Mouse (Mus musculus) urinary bladder, postnatal 0 days (tissue): Measurements from ENCODE around the gene Fam170b. TPM values are rescaled to one million over a fixed set of nuclear protein-coding genes. Genes with fewer than 3 reads are reported as not detected.

Experiments
- polyA plus RNA-seq: library from polyadenylated mRNA; unstranded; fragments of >200 nt; fragmentation: Nextera tagmentation; extraction: Ambion mirVana; gene quantifications from 2 replicates; pipeline ENCODE4 v1.2.1, GENCODE M21; 2015

The Fam170b gene
- 0.07 TPM in 1 of 2 replicates, not detected in the other for polyA plus RNA-seq

GRCm38 (mm10) chr14:32833847-32834246 is at the start of gene Fam170b:
Fam170b (plus strand) TSS chr14:32833962.

DNA sequence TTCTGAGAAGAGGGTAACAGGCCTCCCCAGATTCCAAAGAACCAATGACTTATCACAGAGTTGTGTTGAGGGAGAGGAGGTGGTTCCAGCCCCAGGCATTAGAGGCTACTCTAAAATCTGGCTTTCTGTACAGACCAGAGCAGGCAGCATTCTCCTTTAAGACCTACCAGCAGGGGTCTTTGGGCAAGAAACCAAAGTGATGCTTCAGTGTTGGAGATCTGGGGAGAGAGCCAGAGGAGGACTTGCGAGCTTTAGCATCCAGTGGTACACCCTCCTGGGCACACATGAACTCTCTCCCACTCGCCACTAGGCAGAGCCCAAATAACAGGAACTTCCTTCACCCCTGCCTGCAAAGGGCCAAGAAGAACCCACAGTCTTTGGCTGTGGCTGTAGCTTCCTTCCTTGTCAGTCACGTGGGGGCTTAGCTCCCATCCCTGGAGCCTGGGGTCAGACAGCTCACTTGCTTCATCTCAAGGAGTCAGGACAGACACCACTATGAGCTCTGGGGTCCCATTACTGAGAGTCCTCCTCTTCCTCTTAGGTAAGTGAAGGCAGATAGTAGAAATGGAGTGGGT is 48.1 kb upstream of the Fam170b start, which contains the start of gene Tmem273:
Tmem273 (plus strand) TSS at position 408 of the 575 bp plus-strand sequence.

DNA sequence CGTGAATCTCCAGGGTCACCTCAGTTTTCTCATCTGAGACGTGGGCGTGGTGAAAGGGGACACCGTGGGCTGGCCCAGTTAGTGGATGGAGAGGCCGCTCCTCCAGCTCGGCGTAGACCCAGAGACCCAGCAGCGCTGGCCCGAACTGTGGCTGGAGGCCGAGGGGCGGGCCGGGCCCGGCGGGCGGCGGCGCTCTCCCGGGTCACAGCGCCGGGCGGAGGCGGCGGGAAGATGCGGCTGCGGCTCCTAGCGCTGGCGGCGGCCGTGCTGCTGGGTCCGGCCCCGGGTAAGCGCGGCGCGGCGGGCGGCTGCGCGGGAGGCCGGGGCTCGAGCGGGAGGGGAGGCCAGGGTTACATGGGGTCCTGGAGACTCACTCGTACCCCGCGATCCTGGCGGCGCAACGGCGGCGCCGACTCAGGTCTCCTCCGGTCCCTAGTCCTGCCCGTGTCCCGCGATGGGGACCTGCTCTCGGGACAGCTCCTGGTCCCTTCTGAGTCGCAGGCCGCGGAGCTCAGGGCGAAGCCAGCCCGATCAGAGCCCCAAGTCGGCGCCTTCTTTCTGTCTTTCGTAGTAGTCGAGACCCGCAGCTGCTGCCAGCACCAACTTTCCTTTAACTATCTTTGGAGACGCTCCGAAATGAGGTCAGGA is 23.0 kb downstream of the Fam170b start, which contains the start of gene Vstm4:
Vstm4 (plus strand) TSS at position 76 of the 648 bp plus-strand sequence.

Other genes starting within 250 kb of the Fam170b start
- gene Prrxl1, start 234.6 kb upstream of the Fam170b start, polyA plus RNA-seq: 0.08 and 0.10 TPM in 2 replicates
- gene 3425401B19Rik, start 148.7 kb upstream of the Fam170b start, polyA plus RNA-seq: 0.02 TPM in 1 of 2 replicates, not detected in the other
- gene Tmem273, start 48.0 kb upstream of the Fam170b start, polyA plus RNA-seq: 0.54 and 1.5 TPM in 2 replicates
- 23.7 and 29.2 TPM in 2 replicates for gene Vstm4, start 22.8 kb downstream of the Fam170b start, polyA plus RNA-seq
- gene Lrrc18, start 157.4 kb downstream of the Fam170b start, polyA plus RNA-seq: 0.22 TPM in 1 of 2 replicates, not detected in the other